Mouse (Mus musculus) MEL (cell line): ENCODE data around the gene Cd55. TPM values are rescaled to one million over a fixed set of nuclear protein-coding genes. Genes with fewer than 3 reads are reported as not detected.

Experiments used
- DNase-seq: peaks from one replicate; pipeline ENCODE4 v3.0.0; 2011; ENCODE audit warnings: low read depth, low spot score
- H3K27ac ChIP-seq: 2 replicates; pipeline ENCODE4 v1.5.1; 2012; ENCODE audit warnings: low read depth, mild to moderate bottlenecking, control low read depth, low read length, moderate library complexity; ENCODE audit not compliant: control insufficient read depth
- H3K27me3 ChIP-seq, 2 experiments: fragments of 150-350 bp in 1 of 2; sonication (generic) in 1 of 2; 2 replicates each; pipeline ENCODE4 v1.6.1; 2012; ENCODE audit warnings: low read length in 2 of 2, mild to moderate bottlenecking in 2 of 2, improper control_type of control experiment in 1 of 2, moderate library complexity in 1 of 2; ENCODE audit not compliant: insufficient read depth in 2 of 2, control insufficient read depth in 1 of 2
- H3K36me3 ChIP-seq, 2 experiments: 2 replicates each; pipeline ENCODE4 v1.6.1; 2012 to 2014; ENCODE audit warnings: low read length in 2 of 2, improper control_type of control experiment in 1 of 2, inconsistent platforms in 1 of 2, mild to moderate bottlenecking in 1 of 2; ENCODE audit not compliant: insufficient read depth in 2 of 2, control insufficient read depth in 1 of 2
- H3K4me1 ChIP-seq, 2 experiments: fragments of 150-350 bp in 1 of 2; sonication (generic) in 1 of 2; 2 replicates each; pipeline ENCODE4 v1.6.1; 2012; ENCODE audit warnings: low read length in 2 of 2, improper control_type of control experiment in 1 of 2, mild to moderate bottlenecking in 1 of 2; ENCODE audit not compliant: insufficient read depth in 2 of 2, control insufficient read depth in 1 of 2
- H3K4me3 ChIP-seq, 2 experiments: fragments of 150-350 bp in 1 of 2; sonication (generic) in 1 of 2; 2 replicates each; pipeline ENCODE4 v1.5.1; 2012; ENCODE audit warnings: low read depth in 2 of 2, low read length in 2 of 2, mild to moderate bottlenecking in 2 of 2, moderate library complexity in 2 of 2, control low read depth in 1 of 2, improper control_type of control experiment in 1 of 2; ENCODE audit not compliant: control insufficient read depth in 1 of 2, insufficient read depth in 1 of 2
- H3K79me2 ChIP-seq: 2 replicates; pipeline ENCODE4 v1.6.1; 2012; ENCODE audit warnings: mild to moderate bottlenecking, low read length, moderate library complexity; ENCODE audit not compliant: control insufficient read depth, poor library complexity, insufficient read depth
- H3K9ac ChIP-seq: 2 replicates; pipeline ENCODE4 v1.6.1; 2012; ENCODE audit warnings: low read depth, mild to moderate bottlenecking, control low read depth, low read length, moderate library complexity; ENCODE audit not compliant: control insufficient read depth, poor library complexity, severe bottlenecking
- H3K9me3 ChIP-seq: fragments of 150-350 bp; sonication (generic); replicated peaks from 2 replicates; pipeline ENCODE4 v1.6.1; 2012; ENCODE audit warnings: mild to moderate bottlenecking, low read length, improper control_type of control experiment, moderate library complexity; ENCODE audit not compliant: insufficient read depth
- ELF1 ChIP-seq: IDR thresholded peaks from 2 replicates; pipeline ENCODE4 v1.6.1; 2014; ENCODE audit warnings: low read depth, mild to moderate bottlenecking, inconsistent platforms, low read length, improper control_type of control experiment, moderate library complexity
- GABPA ChIP-seq: IDR thresholded peaks from 2 replicates; pipeline ENCODE4 v1.6.1; 2012; ENCODE audit warnings: low read depth, mild to moderate bottlenecking, inconsistent platforms, low read length, improper control_type of control experiment, moderate library complexity
- KAT2A ChIP-seq: conservative IDR thresholded peaks from 2 replicates; pipeline ENCODE4 v1.6.1; 2012; ENCODE audit warnings: low read depth, low read length, improper control_type of control experiment, inconsistent platforms
- MAZ ChIP-seq: IDR thresholded peaks from 2 replicates; pipeline ENCODE4 v1.6.1; 2012; ENCODE audit warnings: low read depth, mild to moderate bottlenecking, inconsistent platforms, low read length, improper control_type of control experiment
- MXI1 ChIP-seq: IDR thresholded peaks from 2 replicates; pipeline ENCODE4 v1.6.1; 2011; ENCODE audit warnings: mild to moderate bottlenecking, low read depth, low read length, improper control_type of control experiment
- MYB ChIP-seq: IDR thresholded peaks from 2 replicates; pipeline ENCODE4 v1.6.1; 2011; ENCODE audit warnings: mild to moderate bottlenecking, low read depth, low read length, improper control_type of control experiment
- NELFE ChIP-seq: IDR thresholded peaks from 2 replicates; pipeline ENCODE4 v1.6.1; 2011; ENCODE audit warnings: low read depth, low read length, improper control_type of control experiment
- NRF1 ChIP-seq: IDR thresholded peaks from 2 replicates; pipeline ENCODE4 v1.6.1; 2014; ENCODE audit warnings: low read depth, mild to moderate bottlenecking, inconsistent platforms, low read length, improper control_type of control experiment, moderate library complexity; ENCODE audit not compliant: poor library complexity, insufficient read depth, severe bottlenecking
- POLR2A ChIP-seq, 2 experiments: IDR thresholded peaks; 2 replicates each; pipeline ENCODE4 v1.6.1; 2011 to 2012; ENCODE audit warnings: low read length in 2 of 2, mild to moderate bottlenecking in 2 of 2, control low read depth in 1 of 2, improper control_type of control experiment in 1 of 2, low read depth in 1 of 2, moderate library complexity in 1 of 2; ENCODE audit not compliant: control insufficient read depth in 1 of 2, insufficient read depth in 1 of 2, poor library complexity in 1 of 2
- SIN3A ChIP-seq: IDR thresholded peaks from 2 replicates; pipeline ENCODE4 v1.6.1; 2012; ENCODE audit warnings: low read length, improper control_type of control experiment, inconsistent platforms
- TBP ChIP-seq: IDR thresholded peaks from 2 replicates; pipeline ENCODE4 v1.8.0; 2011; ENCODE audit warnings: low read depth, low read length, improper control_type of control experiment
- TCF12 ChIP-seq: IDR thresholded peaks from 2 replicates; pipeline ENCODE4 v1.6.1; 2014; ENCODE audit warnings: low read depth, mild to moderate bottlenecking, inconsistent platforms, low read length, improper control_type of control experiment, moderate library complexity
- ZKSCAN1 ChIP-seq: IDR thresholded peaks from 2 replicates; pipeline ENCODE4 v1.6.1; 2012; ENCODE audit warnings: low read depth, mild to moderate bottlenecking, inconsistent platforms, low read length, improper control_type of control experiment, moderate library complexity
- polyA plus RNA-seq, 2 experiments: library from polyadenylated mRNA; stranded (reverse) in 1 of 2; unstranded in 1 of 2; fragments of >175 nt in 1 of 2; fragments of >200 nt in 1 of 2; gene quantifications; 2 replicates each; pipeline versions ENCODE4 v1.2.1 to v1.2.4; 2012; ENCODE audit warnings: low replicate concordance in 2 of 2, low read depth in 1 of 2; ENCODE audit not compliant: insufficient read length in 2 of 2, insufficient read depth in 1 of 2, missing spikeins in 1 of 2
- total RNA-seq: library from RNA; depleted of rRNA; stranded (reverse); fragments of 300-350 nt; gene quantifications from 2 replicates; pipeline ENCODE4 v1.2.3, GENCODE M21; 2012

Gene Cd55
- total and polyA plus RNA-seq, 3 experiments = 12.8 to 20.2 TPM; not detected in 1

DNA sequence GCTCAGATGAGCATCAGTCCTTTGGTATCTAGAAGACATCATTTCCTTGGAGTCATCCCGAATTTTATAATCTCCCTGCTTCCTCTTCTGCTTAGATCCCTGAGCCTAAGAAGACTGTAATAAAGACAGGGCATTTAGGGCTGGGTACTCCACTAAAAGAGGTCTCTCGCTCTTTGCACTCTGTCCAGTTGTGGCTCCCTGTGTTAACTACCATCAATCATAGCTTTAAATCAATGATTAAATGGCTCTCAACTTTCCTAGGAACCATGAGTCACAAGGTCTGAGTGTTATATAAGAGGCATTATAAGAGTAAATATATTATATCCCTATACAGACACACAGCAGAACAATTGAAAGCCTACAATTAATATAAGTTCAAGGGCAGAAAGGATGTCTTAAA lies 22.8 kb upstream of the Cd55 start:
- H3K27me3 ChIP-seq = no peaks in the 10 kb centered on the region
- no peak overlapping the region for H3K27ac ChIP-seq
- peaks cover 8 to 13% of the 10 kb centered on the region in 2 experiments for H3K4me1 ChIP-seq
- peaks cover 0 to 15% of the 10 kb centered on the region in 2 experiments; a peak in 2 of 4 replicates for H3K36me3 ChIP-seq
- H3K9me3 ChIP-seq = no peaks in the 10 kb centered on the region
- no peak for DNase-seq
- no peak overlapping the region for H3K9ac ChIP-seq
- H3K79me2 ChIP-seq = no peaks in the 10 kb centered on the region
- TF ChIP-seq MXI1 = no peak
- H3K4me3 ChIP-seq = no peak overlapping the region

DNA sequence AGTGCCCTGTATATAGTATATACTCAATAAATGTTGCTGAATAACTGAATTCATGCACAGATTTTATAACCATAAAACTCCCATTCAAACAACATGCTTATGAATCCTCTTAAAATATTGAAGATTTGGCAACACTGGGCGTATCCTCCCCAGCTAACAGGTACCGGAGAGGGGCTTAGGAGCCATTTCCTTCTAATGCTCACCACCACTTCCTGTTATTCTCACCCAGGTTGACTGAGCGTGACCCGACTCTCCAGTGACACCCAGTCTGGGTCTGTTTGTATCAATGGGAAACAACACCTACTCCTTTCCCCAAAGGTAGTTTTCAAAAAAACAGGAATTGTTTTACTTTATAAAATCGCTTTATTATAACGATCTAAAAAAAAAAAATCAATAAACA lies 12.4 kb upstream of the Cd55 start:
- H3K79me2 ChIP-seq = no peaks in the 10 kb centered on the region
- no peaks in the 10 kb centered on the region for H3K4me1 ChIP-seq
- no peak overlapping the region for H3K4me3 ChIP-seq
- no peak overlapping the region for H3K27ac ChIP-seq
- no peaks in the 10 kb centered on the region for H3K27me3 ChIP-seq
- H3K36me3 ChIP-seq = no peaks in the 10 kb centered on the region
- no peaks in the 10 kb centered on the region for H3K9me3 ChIP-seq
- DNase-seq = no peak
- TF ChIP-seq ELF1 (no peak), TBP (no peak), MYB (no peak)
- no peak overlapping the region for H3K9ac ChIP-seq

DNA sequence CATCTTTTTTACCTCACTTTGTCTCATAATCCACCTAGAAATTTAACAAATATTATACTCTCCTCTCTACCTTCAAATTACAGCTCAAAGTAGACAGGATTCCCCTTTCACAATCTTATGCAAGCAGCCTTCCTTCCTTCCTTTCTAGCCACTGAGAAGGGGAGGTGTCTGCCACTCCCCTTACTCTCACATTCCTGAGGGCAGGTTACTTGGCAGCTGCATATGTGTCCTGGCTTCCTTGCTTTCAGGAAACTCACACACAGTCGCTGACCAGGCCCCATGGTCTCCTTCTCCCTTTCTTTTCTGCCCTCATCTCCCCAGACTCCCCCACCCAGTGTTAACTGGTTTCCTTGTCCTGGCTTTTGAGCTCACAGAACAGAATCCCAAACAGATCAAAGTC lies 11.7 kb upstream of the Cd55 start:
- Histone ChIP-seq H3K9ac (no peak overlapping the region), H3K9me3 (no peaks in the 10 kb centered on the region), H3K36me3 (no peaks in the 10 kb centered on the region), H3K27me3 (no peaks in the 10 kb centered on the region), H3K79me2 (no peaks in the 10 kb centered on the region), H3K27ac (no peak overlapping the region), H3K4me3 (no peak overlapping the region), H3K4me1 (no peaks in the 10 kb centered on the region)
- no peak for DNase-seq
- TF ChIP-seq GABPA (no peak), SIN3A (no peak), POLR2A (IDR thresholded peaks at IDR 0.05; ENCODE audit: control insufficient read depth in 1 of 2, insufficient read depth in 1 of 2, low read depth in 1 of 2, low read length in 2 of 2, poor library complexity in 1 of 2) (no peak), MAZ (no peak), KAT2A (no peak), NRF1 (no peak), NELFE (no peak), ZKSCAN1 (no peak), TCF12 (no peak)
